Mouse (Mus musculus): ENCODE measurements around the gene Atxn7l1. TPM values are rescaled to one million over a fixed set of nuclear protein-coding genes. Genes with fewer than 3 reads are reported as not detected.

Atxn7l1 gene
- total RNA-seq, 2 experiments from 2014 or later: 44.6 to 85.5 TPM

Other genes with a start within 250 kb of the Atxn7l1 start
- 115 and 136 TPM in 2 replicates for gene Sypl, start 193.8 kb upstream of the Atxn7l1 start, total RNA-seq (2014; fragmentation: Nextera tagmentation)
- gene Sypl, start 193.8 kb upstream of the Atxn7l1 start, total RNA-seq (2017): 78.7 and 79.8 TPM in 2 replicates
- not detected in 2 replicates for gene Cdhr3, start 54.8 kb upstream of the Atxn7l1 start, total RNA-seq (2014; fragmentation: Nextera tagmentation)
- not detected in 2 replicates for gene Cdhr3, start 54.8 kb upstream of the Atxn7l1 start, total RNA-seq (2017)
- not detected in 2 replicates for gene Efcab10, start 247.2 kb downstream of the Atxn7l1 start, total RNA-seq (2014; fragmentation: Nextera tagmentation)
- gene Efcab10, start 247.2 kb downstream of the Atxn7l1 start, total RNA-seq (2017): not detected in 2 replicates